Mouse (Mus musculus) hematopoietic stem cell, adult 5-6 weeks (primary cell): ENCODE results near the gene Dupd1. TPM values are rescaled to one million over a fixed set of nuclear protein-coding genes. Genes with fewer than 3 reads are reported as not detected.

ENCODE experiments used
- ATAC-seq, 2 experiments: fragments of 125-278 bp in 1 of 2; replicated peaks in 1 of 2; 2 replicates each; pipeline ENCODE4 v1.8.0; 2016 to 2017; ENCODE audit warnings: inconsistent platforms in 2 of 2, mild to moderate bottlenecking in 2 of 2, moderate number of reproducible peaks in 2 of 2, low read depth in 1 of 2, moderate TSS enrichment in 1 of 2; ENCODE audit not compliant: low FRiP score in 2 of 2, poor library complexity in 2 of 2, severe bottlenecking in 2 of 2, insufficient read depth in 1 of 2, low TSS enrichment in 1 of 2
- total RNA-seq: library from RNA; stranded (forward); fragments of 172-1452, 232-1000 nt; gene quantifications from 2 replicates; pipeline ENCODE4 v1.2.3, GENCODE M21; 2017

The Dupd1 gene
- total RNA-seq, 1 experiment from 2014 or later, result not detected

DNA sequence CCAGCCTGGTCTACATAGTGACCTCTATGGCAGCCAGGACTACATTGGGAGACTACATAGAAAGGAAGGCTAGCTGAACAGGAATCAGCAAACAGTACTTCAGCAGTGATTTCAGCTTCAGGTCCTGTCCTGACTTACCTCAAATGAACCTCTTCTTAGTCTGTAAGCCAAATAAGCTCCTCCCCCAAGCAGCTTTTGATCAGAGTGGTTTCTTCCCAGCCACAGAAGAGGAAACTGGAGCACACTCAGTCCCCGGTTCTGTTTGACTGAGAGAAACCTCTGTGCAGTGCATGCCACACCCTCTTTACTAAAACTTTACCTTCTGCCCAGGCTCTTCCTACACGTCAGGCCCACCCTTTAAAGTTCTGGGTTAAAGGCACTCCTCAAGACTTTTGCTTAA lies 60.6 kb downstream of the Dupd1 start:
- ATAC-seq, result peak; percentile 88 to 96

DNA sequence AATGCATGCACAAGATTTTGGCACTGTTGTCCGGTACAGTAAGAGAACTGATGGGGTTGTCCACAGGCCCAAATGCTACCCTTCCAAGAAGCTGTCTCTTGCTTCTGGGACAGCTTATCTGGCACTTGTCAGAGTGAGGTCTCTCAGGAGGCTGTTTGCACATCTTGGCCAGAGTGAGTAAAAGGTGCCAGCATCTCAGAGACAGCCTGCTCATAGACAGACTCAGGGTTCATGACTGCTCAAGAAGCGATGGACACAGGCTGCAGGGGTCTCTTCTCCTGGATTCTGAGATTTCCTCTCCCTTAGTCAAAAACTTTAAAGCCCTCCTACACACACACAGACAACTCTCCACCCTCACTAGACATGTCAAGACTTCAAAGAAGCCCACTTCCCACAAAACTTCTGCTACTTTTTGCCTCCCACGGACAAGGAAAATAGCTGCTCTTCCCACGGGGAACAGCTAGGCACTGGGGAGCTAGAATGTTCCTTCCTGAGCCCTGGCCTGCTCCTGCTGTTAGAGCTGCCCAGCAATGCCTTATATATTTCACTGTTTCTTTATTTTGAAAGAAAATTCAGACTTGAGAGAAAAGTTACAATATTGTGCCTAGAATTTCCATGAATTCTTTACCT lies 73.5 kb downstream of the Dupd1 start:
- ATAC-seq, result no peak

DNA sequence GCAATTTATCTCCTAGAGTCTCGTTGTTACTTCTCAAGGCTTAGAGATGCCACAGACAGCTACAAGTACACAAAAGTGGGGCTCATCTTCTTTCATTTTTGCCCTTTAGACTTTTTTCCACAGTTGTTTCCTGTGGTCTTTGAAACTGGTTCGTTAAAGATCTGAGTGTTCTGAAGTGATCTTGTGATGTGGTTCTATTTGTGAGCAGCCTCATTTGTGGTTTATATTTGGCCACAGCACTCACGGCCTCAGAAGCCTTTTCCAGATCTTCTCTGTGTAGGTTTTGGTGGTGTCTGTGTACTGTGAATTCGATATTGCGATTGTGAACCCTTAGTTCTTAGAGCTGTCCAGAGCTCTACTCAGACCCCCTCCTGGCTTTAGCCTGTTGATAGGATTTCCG lies 77.8 kb downstream of the Dupd1 start:
- ATAC-seq, result no peak

DNA sequence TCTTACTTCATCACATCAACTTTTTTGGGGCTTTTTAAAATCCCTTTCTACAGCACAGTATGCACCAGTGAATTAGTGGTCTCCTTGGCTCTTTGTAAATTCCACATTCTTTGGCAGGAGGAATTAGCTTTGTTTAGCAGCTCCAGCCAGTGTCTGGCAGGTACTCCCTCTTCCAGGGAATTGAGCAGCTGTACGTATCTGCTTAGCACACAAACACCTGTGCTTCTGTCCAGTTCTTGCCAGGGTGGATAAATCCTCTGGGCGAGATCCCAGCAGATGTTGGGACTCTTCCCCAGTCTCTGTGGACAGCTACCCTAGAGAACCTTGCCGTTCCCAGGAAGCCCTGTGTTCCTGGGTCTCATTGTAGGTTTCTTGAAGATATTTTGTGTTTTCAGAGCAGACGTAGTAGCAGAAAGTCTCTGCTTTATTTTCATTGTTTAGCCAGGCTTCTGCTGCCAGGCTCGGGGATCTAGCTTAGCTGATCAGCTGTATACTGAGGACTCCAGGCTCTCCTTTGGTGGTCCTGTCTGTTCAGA lies 82.6 kb downstream of the Dupd1 start:
- ATAC-seq, result no peak

Other genes starting within 250 kb of the Dupd1 start
- 22.0 and 31.5 TPM in 2 replicates for gene Kat6b, start 233.1 kb downstream of the Dupd1 start, total RNA-seq
- gene Samd8, start 36.0 kb upstream of the Dupd1 start, total RNA-seq, result 9.0 and 9.4 TPM in 2 replicates
- gene Dusp13, start 36.6 kb upstream of the Dupd1 start, total RNA-seq, result not detected in 2 replicates
- gene Vdac2, start 110.7 kb upstream of the Dupd1 start, total RNA-seq, result 301 and 303 TPM in 2 replicates
- gene Comtd1, start 134.4 kb upstream of the Dupd1 start, total RNA-seq, result 5.2 and 14.4 TPM in 2 replicates